In genomic region chr5:104375132-104375531, GRCm38 (mm10) we compare ENCODE assay signal across 19 mouse cellular contexts. TPM values are rescaled to one million over a fixed set of nuclear protein-coding genes. Genes with fewer than 3 reads are reported as not detected.
DNase-seq lines count a peak whose midpoint lies in the region; ATAC-seq lines count a peak whose summit lies in the region.
"Had no signal": no experiment of that assay in that cellular context is flagged by ENCODE, and none has a peak within 500 bp of the region (broad histone marks: within the 10 kb centered on the region; RNA-seq: fewer than 3 reads in every experiment).

No protein-coding gene starts in this region.

- WGBS in forebrain, embryonic 13.5 days: 40% methylated on average over 2 of the region's 2 CpGs
- WGBS in forebrain, embryonic 15.5 days: 27% methylated on average over 2 of the region's 2 CpGs
- 53% methylated on average over 2 of the region's 2 CpGs for WGBS in neural tube, embryonic 13.5 days
- 20% methylated on average over 2 of the region's 2 CpGs for WGBS in forebrain, embryonic 16.5 days

- H3K36me3 ChIP-seq in forebrain, embryonic 13.5 days (ENCODE audit: poor library complexity, severe bottlenecking): no peaks in the 10 kb centered on the region
- no peaks in the 10 kb centered on the region for H3K36me3 ChIP-seq in forebrain, embryonic 15.5 days
- no peaks in the 10 kb centered on the region for H3K36me3 ChIP-seq in neural tube, embryonic 13.5 days
- no peaks in the 10 kb centered on the region for H3K36me3 ChIP-seq in forebrain, embryonic 16.5 days (ENCODE audit: control insufficient read depth, insufficient read depth)

- H3K4me2 ChIP-seq in forebrain, embryonic 13.5 days: no peak overlapping the region
- no peak overlapping the region for H3K4me2 ChIP-seq in forebrain, embryonic 15.5 days (replicated peaks)
- no peak overlapping the region for H3K4me2 ChIP-seq in neural tube, embryonic 13.5 days
- no peak overlapping the region for H3K4me2 ChIP-seq in forebrain, embryonic 16.5 days (ENCODE audit: low read length)
- H3K4me2 ChIP-seq: heart, embryonic 11.5 days had no signal

- H3K9ac ChIP-seq in forebrain, embryonic 13.5 days: no peak overlapping the region
- H3K9ac ChIP-seq in forebrain, embryonic 15.5 days (replicated peaks): no peak overlapping the region
- H3K9ac ChIP-seq in neural tube, embryonic 13.5 days: no peak overlapping the region
- H3K9ac ChIP-seq in forebrain, embryonic 16.5 days (replicated peaks; ENCODE audit: low read depth, low read length): no peak overlapping the region
- H3K9ac ChIP-seq: liver, embryonic 14.5 days had no signal

- no peak overlapping the region for H3K4me3 ChIP-seq in forebrain, embryonic 13.5 days
- no peak overlapping the region for H3K4me3 ChIP-seq in forebrain, embryonic 15.5 days
- no peak overlapping the region for H3K4me3 ChIP-seq in neural tube, embryonic 13.5 days
- no peak overlapping the region for H3K4me3 ChIP-seq in forebrain, embryonic 16.5 days (replicated peaks; ENCODE audit: low read length)

- H3K9me3 ChIP-seq in forebrain, embryonic 13.5 days (replicated peaks): no peaks in the 10 kb centered on the region
- no peaks in the 10 kb centered on the region for H3K9me3 ChIP-seq in forebrain, embryonic 15.5 days
- H3K9me3 ChIP-seq in neural tube, embryonic 13.5 days: no peaks in the 10 kb centered on the region
- H3K9me3 ChIP-seq in forebrain, embryonic 16.5 days (ENCODE audit: control insufficient read depth, low read length): no peaks in the 10 kb centered on the region

- no peak overlapping the region for H3K27ac ChIP-seq in forebrain, embryonic 13.5 days
- H3K27ac ChIP-seq in forebrain, embryonic 15.5 days (replicated peaks): no peak overlapping the region
- no peak overlapping the region for H3K27ac ChIP-seq in neural tube, embryonic 13.5 days (replicated peaks)
- no peak overlapping the region for H3K27ac ChIP-seq in forebrain, embryonic 16.5 days (ENCODE audit: low read length)
- H3K27ac ChIP-seq: liver, embryonic 14.5 days; macrophage had no signal

- H3K4me1 ChIP-seq in forebrain, embryonic 13.5 days: peaks cover 9% of the 10 kb centered on the region
- 0 out of 2 replicates have a peak, but pooled peaks cover 3% of the 10 kb centered on the region for H3K4me1 ChIP-seq in forebrain, embryonic 15.5 days
- H3K4me1 ChIP-seq in neural tube, embryonic 13.5 days (replicated peaks): no peaks in the 10 kb centered on the region; the same call in 1 of the 2 replicates
- H3K4me1 ChIP-seq in forebrain, embryonic 16.5 days (replicated peaks; ENCODE audit: control insufficient read depth, insufficient read depth, low read length): 0 out of 2 replicates have a peak, but pooled peaks cover 2% of the 10 kb centered on the region

- peak; percentile 77 for ATAC-seq in forebrain, embryonic 13.5 days
- ATAC-seq in forebrain, embryonic 15.5 days (replicated peaks): no peak; the same call in 1 of the 2 replicates
- ATAC-seq in neural tube, embryonic 13.5 days (ENCODE audit: low read depth): peak; percentile 59
- 0 out of 2 replicates have a peak, but pooled peaks have one; percentile 18 for ATAC-seq in forebrain, embryonic 16.5 days

- no peak for DNase-seq in neural tube, embryonic 10.5 days (ENCODE audit: extremely low spot score, low spot score)
- DNase-seq in gastrocnemius, adult 18-20 months (ENCODE audit: low spot score): no peak
- DNase-seq in cerebellum, adult 11 months: no peak
- DNase-seq in urinary bladder, postnatal 4 days (ENCODE audit: low spot score in 2 of 2): no peak
- DNase-seq: cerebellum, adult 9-10 months; kidney, adult 18-20 months; right cerebral cortex, adult 18-20 months; thymus, adult 2 months had no signal

- H3K27me3 ChIP-seq in forebrain, embryonic 13.5 days: no peaks in the 10 kb centered on the region
- H3K27me3 ChIP-seq in forebrain, embryonic 15.5 days: no peaks in the 10 kb centered on the region
- H3K27me3 ChIP-seq in neural tube, embryonic 13.5 days: no peaks in the 10 kb centered on the region
- no peaks in the 10 kb centered on the region for H3K27me3 ChIP-seq in forebrain, embryonic 16.5 days (replicated peaks; ENCODE audit: control insufficient read depth, insufficient read depth, low read length)

RNA-seq across cellular contexts. Expression of gene Mepe, which starts 50.0 kb away (rescaled TPM):
- polyA plus RNA-seq in forebrain, embryonic 13.5 days (2015; fragmentation: Nextera tagmentation; extraction: Ambion mirVana): not detected in 2 replicates
- polyA plus RNA-seq in forebrain, embryonic 15.5 days (2015; fragmentation: Nextera tagmentation; extraction: Ambion mirVana): not detected in 2 replicates
- polyA plus RNA-seq in neural tube, embryonic 13.5 days (2015; fragmentation: Nextera tagmentation; extraction: Ambion mirVana): not detected in 2 replicates
- not detected in 2 replicates for polyA plus RNA-seq in forebrain, embryonic 16.5 days (2015; fragmentation: Nextera tagmentation; extraction: Ambion mirVana)
- not detected for total RNA-seq in gastrocnemius, adult 18-20 months (2021)
- total RNA-seq: gastrocnemius, adult 8-10 months; hematopoietic stem cell, adult 5-6 weeks; left cerebral cortex, postnatal 10 days had no signal
- polyA plus RNA-seq: heart, embryonic 11.5 days; liver, embryonic 14.5 days; macrophage; neural tube, embryonic 11.5 days; thymus, adult 2 months had no signal

RNA-seq across cellular contexts. Expression of gene Spp1, which starts 59.8 kb away (rescaled TPM):
- polyA plus RNA-seq in forebrain, embryonic 13.5 days (2015; fragmentation: Nextera tagmentation; extraction: Ambion mirVana): 5.8 and 7.7 TPM in 2 replicates
- 6.7 and 8.9 TPM in 2 replicates for polyA plus RNA-seq in forebrain, embryonic 15.5 days (2015; fragmentation: Nextera tagmentation; extraction: Ambion mirVana)
- 14.1 and 14.6 TPM in 2 replicates for polyA plus RNA-seq in neural tube, embryonic 13.5 days (2015; fragmentation: Nextera tagmentation; extraction: Ambion mirVana)
- 12.1 and 43.3 TPM in 2 replicates for polyA plus RNA-seq in forebrain, embryonic 16.5 days (2015; fragmentation: Nextera tagmentation; extraction: Ambion mirVana)
- total RNA-seq in gastrocnemius, adult 18-20 months (2021): 1 to 10 TPM; 1.9 to 4.2 TPM
